Mouse (Mus musculus): ENCODE measurements around the gene Epha4. TPM values are rescaled to one million over a fixed set of nuclear protein-coding genes. Genes with fewer than 3 reads are reported as not detected.
A peak's percentile ranks its signal among the peaks of the same experiment; 100 is the strongest.

Gene Epha4
- polyA plus RNA-seq, 1 experiment from 2014 or later: 59.5 TPM

- H3K4me2 ChIP-seq (replicated peaks): no peak overlapping the region
- H3K9ac ChIP-seq: no peak overlapping the region
- no peak; the same call in 1 of the 2 replicates for ATAC-seq (ENCODE audit: low FRiP score, low read depth)
- no peak overlapping the region for H3K4me3 ChIP-seq
- no peaks in the 10 kb centered on the region for H3K27me3 ChIP-seq
- 90% methylated on average over 8 of the region's 8 CpGs for WGBS
- no peaks in the 10 kb centered on the region for H3K9me3 ChIP-seq
- H3K36me3 ChIP-seq: peaks cover 82% of the 10 kb centered on the region
- H3K4me1 ChIP-seq: no peaks in the 10 kb centered on the region
- no peak overlapping the region for H3K27ac ChIP-seq
These were observed 137.3 kb downstream of the Epha4 start for GRCm38 (mm10) chr1:77377550-77377980.

GRCm38 (mm10) chr1:77374054-77374453, 140.8 kb downstream of the Epha4 start:
- no peak overlapping the region for H3K4me2 ChIP-seq (replicated peaks)
- no peaks in the 10 kb centered on the region for H3K27me3 ChIP-seq
- no peaks in the 10 kb centered on the region for H3K4me1 ChIP-seq
- no peak overlapping the region for H3K9ac ChIP-seq
- no peak overlapping the region for H3K4me3 ChIP-seq
- H3K9me3 ChIP-seq: no peaks in the 10 kb centered on the region
- no peak for ATAC-seq (ENCODE audit: low FRiP score, low read depth)
- 63% methylated on average over 5 of the region's 5 CpGs for WGBS
- H3K27ac ChIP-seq: no peak overlapping the region
- peaks cover 82% of the 10 kb centered on the region for H3K36me3 ChIP-seq

- Histone ChIP-seq H3K27ac (no peak overlapping the region), H3K4me1 (no peaks in the 10 kb centered on the region), H3K9me3 (no peaks in the 10 kb centered on the region), H3K9ac (no peak overlapping the region), H3K36me3 (peaks cover 69% of the 10 kb centered on the region), H3K4me2 (replicated peaks) (no peak overlapping the region), H3K4me3 (no peak overlapping the region), H3K27me3 (no peaks in the 10 kb centered on the region)
- WGBS: 77% methylated on average over 7 of the region's 7 CpGs
- no peak for ATAC-seq (ENCODE audit: low FRiP score, low read depth)
These were observed 144.0 kb downstream of the Epha4 start for GRCm38 (mm10) chr1:77370921-77371320.

- Histone ChIP-seq H3K36me3 (peaks cover 60% of the 10 kb centered on the region), H3K27ac (no peak overlapping the region), H3K4me3 (no peak overlapping the region), H3K27me3 (no peaks in the 10 kb centered on the region), H3K9me3 (no peaks in the 10 kb centered on the region), H3K4me1 (peaks cover 7% of the 10 kb centered on the region; the same call in 1 of the 2 replicates), H3K4me2 (replicated peaks) (no peak overlapping the region), H3K9ac (no peak overlapping the region)
- no peak for ATAC-seq (ENCODE audit: low FRiP score, low read depth)
- 77% methylated on average over 18 of the region's 18 CpGs for WGBS
These were observed 145.5 kb downstream of the Epha4 start for GRCm38 (mm10) chr1:77369255-77369837.

- H3K9ac ChIP-seq: no peak overlapping the region
- no peak overlapping the region for H3K4me2 ChIP-seq (replicated peaks)
- no peaks in the 10 kb centered on the region for H3K27me3 ChIP-seq
- no peak overlapping the region for H3K27ac ChIP-seq
- WGBS: 78% methylated on average over 3 of the region's 3 CpGs
- peaks cover 29% of the 10 kb centered on the region for H3K36me3 ChIP-seq
- ATAC-seq (ENCODE audit: low FRiP score, low read depth): no peak
- no peak overlapping the region for H3K4me3 ChIP-seq
- no peaks in the 10 kb centered on the region for H3K9me3 ChIP-seq
- H3K4me1 ChIP-seq: peaks cover 7% of the 10 kb centered on the region; the same call in 1 of the 2 replicates
These were observed 149.0 kb downstream of the Epha4 start for GRCm38 (mm10) chr1:77365850-77366249.

- Histone ChIP-seq H3K4me3 (no peak overlapping the region), H3K36me3 (peaks cover 21% of the 10 kb centered on the region), H3K27me3 (no peaks in the 10 kb centered on the region), H3K4me2 (replicated peaks) (no peak overlapping the region), H3K9ac (no peak overlapping the region), H3K9me3 (no peaks in the 10 kb centered on the region), H3K27ac (no peak overlapping the region), H3K4me1 (peaks cover 7% of the 10 kb centered on the region; the same call in 1 of the 2 replicates)
- 41% methylated on average over 3 of the region's 3 CpGs for WGBS
- ATAC-seq (ENCODE audit: low FRiP score, low read depth): no peak
These were observed 150.3 kb downstream of the Epha4 start for GRCm38 (mm10) chr1:77364596-77364995.

GRCm38 (mm10) chr1:77363848-77364247, 151.0 kb downstream of the Epha4 start:
- Histone ChIP-seq H3K9ac (no peak overlapping the region), H3K4me1 (peaks cover 7% of the 10 kb centered on the region; the same call in 1 of the 2 replicates), H3K27ac (no peak overlapping the region), H3K4me2 (replicated peaks) (no peak overlapping the region), H3K4me3 (no peak overlapping the region), H3K36me3 (peaks cover 13% of the 10 kb centered on the region), H3K27me3 (no peaks in the 10 kb centered on the region), H3K9me3 (no peaks in the 10 kb centered on the region)
- WGBS: 87% methylated on average over 1 of the region's 1 CpGs
- ATAC-seq (ENCODE audit: low FRiP score, low read depth): no peak

GRCm38 (mm10) chr1:77346459-77346858, 168.4 kb downstream of the Epha4 start:
- Histone ChIP-seq H3K36me3 (no peaks in the 10 kb centered on the region), H3K4me1 (peaks cover 4% of the 10 kb centered on the region), H3K4me3 (no peak overlapping the region), H3K27ac (no peak overlapping the region), H3K9me3 (no peaks in the 10 kb centered on the region), H3K4me2 (replicated peaks) (no peak overlapping the region), H3K27me3 (no peaks in the 10 kb centered on the region), H3K9ac (no peak overlapping the region)
- WGBS: 81% methylated on average over 4 of the region's 4 CpGs
- ATAC-seq (ENCODE audit: low FRiP score, low read depth): no peak

- 84% methylated on average over 4 of the region's 4 CpGs for WGBS
- peaks cover 3% of the 10 kb centered on the region; the same call in 1 of the 2 replicates for H3K4me1 ChIP-seq
- no peak for ATAC-seq (ENCODE audit: low FRiP score, low read depth)
These were observed 171.1 kb downstream of the Epha4 start for GRCm38 (mm10) chr1:77343792-77344191.

GRCm38 (mm10) chr1:77339701-77340100, 175.2 kb downstream of the Epha4 start:
- Histone ChIP-seq H3K27me3 (no peaks in the 10 kb centered on the region), H3K36me3 (no peaks in the 10 kb centered on the region), H3K4me3 (no peak overlapping the region), H3K9ac (no peak overlapping the region), H3K4me1 (peaks cover 22% of the 10 kb centered on the region), H3K4me2 (replicated peaks) (no peak overlapping the region), H3K27ac (no peak overlapping the region), H3K9me3 (no peaks in the 10 kb centered on the region)
- 77% methylated on average over 5 of the region's 5 CpGs for WGBS
- no peak for ATAC-seq (ENCODE audit: low FRiP score, low read depth)

More at GRCm38 (mm10) chr1:77343792-77344191, 171.1 kb downstream of the Epha4 start:
- Histone ChIP-seq H3K9me3 (no peaks in the 10 kb centered on the region), H3K36me3 (no peaks in the 10 kb centered on the region), H3K9ac (no peak overlapping the region), H3K4me2 (replicated peaks) (no peak overlapping the region), H3K27ac (no peak overlapping the region), H3K27me3 (no peaks in the 10 kb centered on the region), H3K4me3 (no peak overlapping the region)

- H3K4me2 ChIP-seq (replicated peaks): no peak overlapping the region
- 23% methylated on average over 6 of the region's 6 CpGs for WGBS
- peaks cover 22% of the 10 kb centered on the region for H3K4me1 ChIP-seq
- ATAC-seq (ENCODE audit: low FRiP score, low read depth): no peak
- H3K9me3 ChIP-seq: no peaks in the 10 kb centered on the region
- H3K27me3 ChIP-seq: no peaks in the 10 kb centered on the region
- H3K9ac ChIP-seq: no peak overlapping the region
- no peaks in the 10 kb centered on the region for H3K36me3 ChIP-seq
- peak overlapping the region; percentile 59 for H3K27ac ChIP-seq
- H3K4me3 ChIP-seq: no peak overlapping the region
These were observed 176.5 kb downstream of the Epha4 start for GRCm38 (mm10) chr1:77338346-77338745.

GRCm38 (mm10) chr1:77336937-77337336, 178.0 kb downstream of the Epha4 start:
- ATAC-seq (ENCODE audit: low FRiP score, low read depth): no peak
- no peaks in the 10 kb centered on the region for H3K9me3 ChIP-seq
- H3K27ac ChIP-seq: no peak overlapping the region
- WGBS: 41% methylated on average over 7 of the region's 7 CpGs
- peaks cover 22% of the 10 kb centered on the region for H3K4me1 ChIP-seq
- no peaks in the 10 kb centered on the region for H3K36me3 ChIP-seq
- H3K4me3 ChIP-seq: no peak overlapping the region
- no peaks in the 10 kb centered on the region for H3K27me3 ChIP-seq
- H3K4me2 ChIP-seq (replicated peaks): no peak overlapping the region
- H3K9ac ChIP-seq: no peak overlapping the region

GRCm38 (mm10) chr1:77318597-77319127, 196.2 kb downstream of the Epha4 start:
- Histone ChIP-seq H3K9ac (no peak overlapping the region), H3K27me3 (no peaks in the 10 kb centered on the region), H3K27ac (no peak overlapping the region), H3K4me3 (no peak overlapping the region), H3K4me1 (no peaks in the 10 kb centered on the region), H3K9me3 (no peaks in the 10 kb centered on the region), H3K36me3 (no peaks in the 10 kb centered on the region), H3K4me2 (replicated peaks) (no peak overlapping the region)
- 62% methylated on average over 4 of the region's 4 CpGs for WGBS
- no peak for ATAC-seq (ENCODE audit: low FRiP score, low read depth)
